Mouse (Mus musculus): ENCODE results near the gene Scg5. TPM values are rescaled to one million over a fixed set of nuclear protein-coding genes. Genes with fewer than 3 reads are reported as not detected.

Gene Scg5
- polyA plus RNA-seq, 2 experiments, result 0.13 TPM; not detected in 1

DNA sequence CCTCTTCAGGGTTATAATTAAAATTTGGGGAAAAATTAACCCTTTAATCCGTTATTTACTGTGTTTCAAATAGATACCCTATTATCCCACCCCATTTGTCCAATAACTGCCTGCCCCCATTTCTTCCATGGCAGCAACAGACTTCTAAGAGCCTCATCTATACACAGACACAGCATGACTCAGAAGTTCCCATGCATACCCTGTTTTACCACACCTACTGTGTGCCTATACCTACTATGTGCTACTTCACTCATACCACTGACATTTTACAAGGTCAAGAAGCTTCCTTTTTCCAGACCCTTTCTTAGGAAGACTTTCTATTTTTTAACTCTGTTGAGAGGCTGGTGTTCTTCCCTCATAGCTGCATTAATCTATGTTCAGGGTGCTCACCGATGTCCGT, 35.4 kb downstream of the Scg5 start:
- no peaks in the 10 kb centered on the region for H3K36me3 ChIP-seq (replicated peaks; ENCODE audit: control insufficient read depth, insufficient read depth, low read depth)
- no peaks in the 10 kb centered on the region for H3K27me3 ChIP-seq (ENCODE audit: control insufficient read depth, insufficient read depth, low read length)
- TF ChIP-seq EP300 (IDR thresholded peaks at IDR 0.05; ENCODE audit: low read depth), result no peak
- TF ChIP-seq CTCF (IDR thresholded peaks at IDR 0.05; ENCODE audit: low read depth), result no peak
- H3K27ac ChIP-seq, result no peak overlapping the region
- H3K4me1 ChIP-seq (replicated peaks; ENCODE audit: control insufficient read depth in 2 of 2, insufficient read depth in 2 of 2, low read length in 1 of 2), result no peaks in the 10 kb centered on the region
- no peak overlapping the region for H3K4me3 ChIP-seq (ENCODE audit: insufficient read depth in 1 of 2, low read depth in 2 of 2, low read length in 2 of 2)
- no peak overlapping the region for H3K4me2 ChIP-seq (ENCODE audit: low read depth)
- H3K9me3 ChIP-seq (ENCODE audit: control insufficient read depth, low read length), result no peaks in the 10 kb centered on the region
- DNase-seq (ENCODE audit: low read depth in 3 of 3, low spot score in 3 of 3) (no peak), ATAC-seq (ENCODE audit: insufficient read depth) (no peak)
- WGBS (ENCODE audit: insufficient replicate concordance), result 56% methylated on average over 3 of the region's 3 CpGs
- no peak overlapping the region for H3K9ac ChIP-seq (replicated peaks)

DNA sequence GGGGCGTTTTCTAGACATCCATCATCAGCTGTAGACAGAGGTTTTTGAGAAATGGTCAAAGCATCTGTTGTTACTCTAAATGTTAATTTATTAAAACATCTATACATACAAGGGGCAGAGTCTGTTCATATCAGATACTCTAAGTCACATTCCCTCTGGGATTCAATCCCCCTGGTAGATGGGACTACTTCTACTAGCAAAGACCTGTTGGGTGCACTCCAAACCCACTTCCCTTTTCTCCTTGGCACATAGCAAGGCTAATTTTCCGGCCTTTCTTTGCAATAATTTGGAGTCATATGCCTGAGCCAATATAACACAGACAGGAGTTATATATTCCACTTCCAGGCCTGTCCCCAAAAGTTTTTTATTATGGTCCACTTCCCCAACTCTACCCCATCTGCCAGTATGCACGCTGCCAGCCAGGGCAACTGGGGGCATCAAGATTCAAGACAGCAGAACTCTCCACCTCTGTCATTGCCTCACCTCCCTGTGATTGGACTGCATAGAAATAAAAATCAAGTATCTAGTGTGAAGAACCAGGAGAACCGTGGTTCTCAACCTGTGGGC, 40.0 kb downstream of the Scg5 start:
- Histone ChIP-seq H3K4me1 (replicated peaks; ENCODE audit: control insufficient read depth in 2 of 2, insufficient read depth in 2 of 2, low read length in 1 of 2) (no peaks in the 10 kb centered on the region), H3K9ac (replicated peaks) (no peak overlapping the region), H3K27me3 (ENCODE audit: control insufficient read depth, insufficient read depth, low read length) (no peaks in the 10 kb centered on the region), H3K36me3 (replicated peaks; ENCODE audit: control insufficient read depth, insufficient read depth, low read depth) (no peaks in the 10 kb centered on the region), H3K4me2 (ENCODE audit: low read depth) (no peak overlapping the region), H3K27ac (no peak overlapping the region), H3K4me3 (ENCODE audit: insufficient read depth in 1 of 2, low read depth in 2 of 2, low read length in 2 of 2) (no peak overlapping the region), H3K9me3 (ENCODE audit: control insufficient read depth, low read length) (no peaks in the 10 kb centered on the region)
- WGBS (ENCODE audit: insufficient replicate concordance), result 56% methylated on average over 4 of the region's 4 CpGs
- TF ChIP-seq EP300 (IDR thresholded peaks at IDR 0.05; ENCODE audit: low read depth), result no peak
- no peak for TF ChIP-seq CTCF (IDR thresholded peaks at IDR 0.05; ENCODE audit: low read depth)
- ATAC-seq (ENCODE audit: insufficient read depth) (no peak), DNase-seq (ENCODE audit: low read depth in 3 of 3, low spot score in 3 of 3) (no peak)

GRCm38 (mm10) chr2:113787882-113788281, 41.0 kb downstream of the Scg5 start:
- 56% methylated on average over 4 of the region's 4 CpGs for WGBS (ENCODE audit: insufficient replicate concordance)
- H3K9ac ChIP-seq (replicated peaks), result no peak overlapping the region
- no peaks in the 10 kb centered on the region for H3K36me3 ChIP-seq (replicated peaks; ENCODE audit: control insufficient read depth, insufficient read depth, low read depth)
- H3K4me3 ChIP-seq (ENCODE audit: insufficient read depth in 1 of 2, low read depth in 2 of 2, low read length in 2 of 2), result no peak overlapping the region
- no peaks in the 10 kb centered on the region for H3K4me1 ChIP-seq (replicated peaks; ENCODE audit: control insufficient read depth in 2 of 2, insufficient read depth in 2 of 2, low read length in 1 of 2)
- H3K9me3 ChIP-seq (ENCODE audit: control insufficient read depth, low read length), result no peaks in the 10 kb centered on the region
- ATAC-seq (ENCODE audit: insufficient read depth) (no peak), DNase-seq (ENCODE audit: low read depth in 3 of 3, low spot score in 3 of 3) (no peak)
- H3K27ac ChIP-seq, result no peak overlapping the region
- no peaks in the 10 kb centered on the region for H3K27me3 ChIP-seq (ENCODE audit: control insufficient read depth, insufficient read depth, low read length)
- H3K4me2 ChIP-seq (ENCODE audit: low read depth), result no peak overlapping the region
- no peak for TF ChIP-seq EP300 (IDR thresholded peaks at IDR 0.05; ENCODE audit: low read depth)
- no peak for TF ChIP-seq CTCF (IDR thresholded peaks at IDR 0.05; ENCODE audit: low read depth)

- Histone ChIP-seq H3K9ac (replicated peaks) (no peak overlapping the region), H3K4me3 (ENCODE audit: insufficient read depth in 1 of 2, low read depth in 2 of 2, low read length in 2 of 2) (no peak overlapping the region), H3K4me2 (ENCODE audit: low read depth) (no peak overlapping the region), H3K27ac (no peak overlapping the region), H3K4me1 (replicated peaks; ENCODE audit: control insufficient read depth in 2 of 2, insufficient read depth in 2 of 2, low read length in 1 of 2) (no peaks in the 10 kb centered on the region), H3K36me3 (replicated peaks; ENCODE audit: control insufficient read depth, insufficient read depth, low read depth) (no peaks in the 10 kb centered on the region), H3K9me3 (ENCODE audit: control insufficient read depth, low read length) (no peaks in the 10 kb centered on the region), H3K27me3 (ENCODE audit: control insufficient read depth, insufficient read depth, low read length) (no peaks in the 10 kb centered on the region)
- DNase-seq (ENCODE audit: low read depth in 3 of 3, low spot score in 3 of 3), result no peak
- ATAC-seq (ENCODE audit: insufficient read depth), result no peak
- TF ChIP-seq EP300 (IDR thresholded peaks at IDR 0.05; ENCODE audit: low read depth) (no peak), CTCF (IDR thresholded peaks at IDR 0.05; ENCODE audit: low read depth) (no peak)
- WGBS (ENCODE audit: insufficient replicate concordance), result 31% methylated on average over 3 of the region's 3 CpGs
Measured at GRCm38 (mm10) chr2:113784851-113785250, 44.1 kb downstream of the Scg5 start.

DNA sequence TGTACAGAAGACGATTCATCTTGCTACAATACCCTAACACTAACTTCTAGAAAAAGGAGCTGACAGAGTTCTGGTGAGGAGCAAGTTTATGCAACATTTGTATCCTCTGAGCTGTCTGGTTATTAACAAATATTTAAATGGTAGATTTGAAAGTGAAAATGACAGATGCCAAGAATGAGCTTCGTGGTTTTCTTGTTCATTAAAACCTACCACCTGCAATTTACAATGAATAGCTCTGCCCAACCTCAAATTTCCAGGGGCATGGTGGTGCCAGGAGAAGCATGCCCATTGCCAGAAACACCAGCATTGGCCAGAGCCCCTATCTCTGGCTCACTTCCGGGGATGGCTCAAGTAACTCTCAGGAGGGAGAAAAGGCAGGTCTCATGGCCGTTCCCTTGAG, 47.4 kb downstream of the Scg5 start:
- no peaks in the 10 kb centered on the region for H3K4me1 ChIP-seq (replicated peaks; ENCODE audit: control insufficient read depth in 2 of 2, insufficient read depth in 2 of 2, low read length in 1 of 2)
- TF ChIP-seq CTCF (IDR thresholded peaks at IDR 0.05; ENCODE audit: low read depth) (no peak), EP300 (IDR thresholded peaks at IDR 0.05; ENCODE audit: low read depth) (no peak)
- 49% methylated on average over 4 of the region's 4 CpGs for WGBS (ENCODE audit: insufficient replicate concordance)

More for the DNA sequence above, 47.4 kb downstream of the Scg5 start:
- H3K36me3 ChIP-seq (replicated peaks; ENCODE audit: control insufficient read depth, insufficient read depth, low read depth), result no peaks in the 10 kb centered on the region
- ATAC-seq (ENCODE audit: insufficient read depth) (no peak), DNase-seq (ENCODE audit: low read depth in 3 of 3, low spot score in 3 of 3) (no peak)
- H3K4me3 ChIP-seq (ENCODE audit: insufficient read depth in 1 of 2, low read depth in 2 of 2, low read length in 2 of 2), result no peak overlapping the region
- H3K27me3 ChIP-seq (ENCODE audit: control insufficient read depth, insufficient read depth, low read length), result no peaks in the 10 kb centered on the region
- no peaks in the 10 kb centered on the region for H3K9me3 ChIP-seq (ENCODE audit: control insufficient read depth, low read length)
- no peak overlapping the region for H3K4me2 ChIP-seq (ENCODE audit: low read depth)
- H3K9ac ChIP-seq (replicated peaks), result no peak overlapping the region
- H3K27ac ChIP-seq, result no peak overlapping the region

Measured in liver, embryonic 14.5 days (tissue).